Comparison of ENCODE assay signal across 17 mouse cellular contexts in the genomic region with DNA sequence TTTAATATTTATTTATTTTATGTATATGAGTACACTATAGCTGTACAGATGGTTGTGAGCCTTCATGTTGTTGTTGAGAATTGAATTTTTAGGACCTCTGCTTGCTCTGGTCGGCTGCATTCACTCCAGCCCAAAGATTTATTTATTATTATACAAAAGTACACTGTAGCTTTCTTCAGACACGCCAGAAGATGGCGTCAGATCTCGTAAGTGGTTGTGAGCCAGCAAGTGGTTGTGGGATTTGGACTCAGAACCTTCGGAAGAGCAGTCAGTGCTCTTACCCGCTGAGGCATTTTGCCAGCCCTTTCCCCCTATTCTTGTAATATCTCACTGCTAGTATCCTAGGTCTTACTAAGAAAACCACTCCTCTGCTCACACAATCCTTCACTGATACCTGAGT.
DNase-seq lines count a peak whose midpoint lies in the region; ATAC-seq and TF ChIP-seq lines count a peak whose summit lies in the region.
"Had no signal": no experiment of that assay in that cellular context is flagged by ENCODE, and none has a peak within 500 bp of the region (broad histone marks: within the 10 kb centered on the region; RNA-seq: fewer than 3 reads in every experiment).

No protein-coding gene starts in this region.

- H3K36me3 ChIP-seq in hindbrain, postnatal 0 days (ENCODE audit: insufficient read depth, low read length) = no peaks in the 10 kb centered on the region; the same call in 1 of the 2 replicates
- H3K36me3 ChIP-seq in hindbrain, embryonic 11.5 days (ENCODE audit: control insufficient read depth, insufficient read depth, low read length) = no peaks in the 10 kb centered on the region
- no peaks in the 10 kb centered on the region for H3K36me3 ChIP-seq in lung, postnatal 0 days (ENCODE audit: insufficient read depth, low read length)
- H3K36me3 ChIP-seq: embryonic facial prominence, embryonic 10.5 days; hindbrain, embryonic 12.5 days; intestine, embryonic 15.5 days; neural tube, embryonic 13.5 days had no signal

- no peaks in the 10 kb centered on the region for H3K9me3 ChIP-seq in hindbrain, postnatal 0 days (ENCODE audit: low read length)
- no peaks in the 10 kb centered on the region for H3K9me3 ChIP-seq in hindbrain, embryonic 11.5 days (ENCODE audit: control insufficient read depth, low read length)
- no peaks in the 10 kb centered on the region for H3K9me3 ChIP-seq in lung, postnatal 0 days (ENCODE audit: low read length)
- H3K9me3 ChIP-seq: embryonic facial prominence, embryonic 10.5 days; heart, embryonic 13.5 days; hindbrain, embryonic 12.5 days; intestine, embryonic 15.5 days; megakaryocyte, embryonic 14.5 days; neural tube, embryonic 13.5 days had no signal

- no peak for DNase-seq in hindbrain, postnatal 0 days (ENCODE audit: low spot score)
- DNase-seq in hindbrain, embryonic 11.5 days (ENCODE audit: low spot score) = no peak
- DNase-seq in lung, postnatal 0 days (ENCODE audit: low spot score) = no peak
- DNase-seq in lung, postnatal 10 days = no peak
- DNase-seq in ES-CJ7 (ENCODE audit: low read depth, low spot score) = peak; percentile 32
- DNase-seq in brain, embryonic 14.5 days (ENCODE audit: low read depth) = no peak
- no peak for DNase-seq in adrenal gland, adult (ENCODE audit: inconsistent age in 2 of 2, low spot score in 1 of 2)
- DNase-seq: cerebellum, postnatal 36 days; gastrocnemius, postnatal 25 days; kidney, postnatal 25 days had no signal

- no peak for TF ChIP-seq EP300 in lung, postnatal 0 days (IDR thresholded peaks at IDR 0.05)

- WGBS in hindbrain, postnatal 0 days = 62% methylated on average over 6 of the region's 6 CpGs
- WGBS in hindbrain, embryonic 11.5 days = 70% methylated on average over 6 of the region's 6 CpGs
- WGBS in lung, postnatal 0 days = 68% methylated on average over 6 of the region's 6 CpGs

- no peak overlapping the region for H3K9ac ChIP-seq in hindbrain, postnatal 0 days (replicated peaks; ENCODE audit: low read length)
- no peak overlapping the region for H3K9ac ChIP-seq in hindbrain, embryonic 11.5 days (ENCODE audit: low read depth, low read length)
- H3K9ac ChIP-seq in lung, postnatal 0 days (replicated peaks; ENCODE audit: low read depth) = no peak overlapping the region
- H3K9ac ChIP-seq: heart, embryonic 13.5 days; hindbrain, embryonic 12.5 days; intestine, embryonic 15.5 days; neural tube, embryonic 13.5 days had no signal

- TF ChIP-seq POLR2A in brain, embryonic 14.5 days (IDR thresholded peaks at IDR 0.05; ENCODE audit: borderline replicate concordance, extremely low read depth, insufficient read depth, insufficient read length, poor library complexity, severe bottlenecking) = no peak

- H3K4me2 ChIP-seq in hindbrain, postnatal 0 days (ENCODE audit: low read depth, low read length) = no peak overlapping the region
- H3K4me2 ChIP-seq in hindbrain, embryonic 11.5 days (replicated peaks; ENCODE audit: low read depth, low read length) = no peak overlapping the region
- no peak overlapping the region for H3K4me2 ChIP-seq in lung, postnatal 0 days (replicated peaks; ENCODE audit: low read depth, low read length)
- H3K4me2 ChIP-seq: heart, embryonic 13.5 days; hindbrain, embryonic 12.5 days; intestine, embryonic 15.5 days; neural tube, embryonic 13.5 days had no signal

- H3K27me3 ChIP-seq in hindbrain, postnatal 0 days (ENCODE audit: insufficient read depth, low read length) = no peaks in the 10 kb centered on the region
- H3K27me3 ChIP-seq in hindbrain, embryonic 11.5 days (ENCODE audit: control insufficient read depth, insufficient read depth, low read length) = no peaks in the 10 kb centered on the region
- no peaks in the 10 kb centered on the region for H3K27me3 ChIP-seq in lung, postnatal 0 days (replicated peaks; ENCODE audit: insufficient read depth, low read length)
- H3K27me3 ChIP-seq: heart, embryonic 13.5 days; hindbrain, embryonic 12.5 days; intestine, embryonic 15.5 days; neural tube, embryonic 13.5 days had no signal

- peak; percentile 29 for TF ChIP-seq CTCF in hindbrain, postnatal 0 days (IDR thresholded peaks at IDR 0.05; ENCODE audit: low read depth)
- TF ChIP-seq CTCF in lung, postnatal 0 days (IDR thresholded peaks at IDR 0.05) = peak; percentile 35; the same call in 1 of the 2 replicates
- 0 out of 2 replicates have a peak, but pooled peaks have one; percentile 1 for TF ChIP-seq CTCF in brain, embryonic 14.5 days (IDR thresholded peaks at IDR 0.05; ENCODE audit: borderline replicate concordance, extremely low read depth, insufficient read depth, insufficient read length)

- H3K4me3 ChIP-seq in hindbrain, postnatal 0 days (ENCODE audit: low read length) = no peak overlapping the region
- H3K4me3 ChIP-seq in hindbrain, embryonic 11.5 days (ENCODE audit: low read depth, low read length) = no peak overlapping the region
- no peak overlapping the region for H3K4me3 ChIP-seq in lung, postnatal 0 days (ENCODE audit: low read depth, low read length)
- H3K4me3 ChIP-seq: embryonic facial prominence, embryonic 10.5 days; erythroblast, embryonic 14.5 days; heart, embryonic 13.5 days; hindbrain, embryonic 12.5 days; intestine, embryonic 15.5 days; megakaryocyte, embryonic 14.5 days; neural tube, embryonic 13.5 days had no signal

- H3K4me1 ChIP-seq in hindbrain, postnatal 0 days (ENCODE audit: insufficient read depth, low read length) = no peaks in the 10 kb centered on the region
- no peaks in the 10 kb centered on the region for H3K4me1 ChIP-seq in hindbrain, embryonic 11.5 days (replicated peaks; ENCODE audit: control insufficient read depth, insufficient read depth, low read length)
- H3K4me1 ChIP-seq in lung, postnatal 0 days (ENCODE audit: insufficient read depth, low read depth, low read length) = no peaks in the 10 kb centered on the region
- H3K4me1 ChIP-seq: embryonic facial prominence, embryonic 10.5 days; hindbrain, embryonic 12.5 days; intestine, embryonic 15.5 days; neural tube, embryonic 13.5 days had no signal

- ATAC-seq in hindbrain, postnatal 0 days = no peak
- no peak for ATAC-seq in hindbrain, embryonic 11.5 days (ENCODE audit: low FRiP score)
- ATAC-seq in lung, postnatal 0 days = no peak
- ATAC-seq: intestine, embryonic 15.5 days had no signal

- H3K27ac ChIP-seq in hindbrain, postnatal 0 days = no peak overlapping the region
- no peak overlapping the region for H3K27ac ChIP-seq in hindbrain, embryonic 11.5 days (ENCODE audit: low read depth, low read length)
- no peak overlapping the region for H3K27ac ChIP-seq in lung, postnatal 0 days (ENCODE audit: low read length)
- H3K27ac ChIP-seq: embryonic facial prominence, embryonic 10.5 days; heart, embryonic 13.5 days; hindbrain, embryonic 12.5 days; intestine, embryonic 15.5 days; neural tube, embryonic 13.5 days had no signal
